Mouse (Mus musculus): ENCODE data around the gene Osbpl7.

- TF ChIP-seq CTCF (IDR thresholded peaks at IDR 0.05; ENCODE audit: control insufficient read depth, insufficient read depth, insufficient read length), result no peak
- no peak for TF ChIP-seq MYOG (IDR thresholded peaks at IDR 0.05; ENCODE audit: control insufficient read depth, extremely low read depth, insufficient read length)
- no peak for TF ChIP-seq MAX (IDR thresholded peaks at IDR 0.05)
- TF ChIP-seq MYOD1 (IDR thresholded peaks at IDR 0.05; ENCODE audit: control insufficient read depth, insufficient read length, low read depth), result no peak
Measured at GRCm38 (mm10) chr11:97086365-97086764, 35.9 kb downstream of the Osbpl7 start.
